Mouse (Mus musculus) thymus, adult 2 months (tissue): Measurements from ENCODE around the gene Ccdc151.
A peak's percentile ranks its signal among the peaks of the same experiment; 100 is the strongest.

Experiments
- CTCF ChIP-seq: fragments of 200-500 bp; IDR thresholded peaks from 2 replicates; pipeline ENCODE4 v1.5.1; 2012; ENCODE audit warnings: mild to moderate bottlenecking, control low read depth, low read length, moderate library complexity, borderline replicate concordance; ENCODE audit not compliant: control insufficient read depth, poor library complexity, insufficient read depth; ENCODE audit errors: extremely low read depth
- POLR2A ChIP-seq: fragments of 200-500 bp; IDR thresholded peaks from 2 replicates; pipeline ENCODE4 v1.6.1; 2012; ENCODE audit warnings: mild to moderate bottlenecking, low read length, control low read depth, moderate library complexity; ENCODE audit not compliant: control insufficient read depth, poor library complexity, insufficient read depth; ENCODE audit errors: extremely low read depth

DNA sequence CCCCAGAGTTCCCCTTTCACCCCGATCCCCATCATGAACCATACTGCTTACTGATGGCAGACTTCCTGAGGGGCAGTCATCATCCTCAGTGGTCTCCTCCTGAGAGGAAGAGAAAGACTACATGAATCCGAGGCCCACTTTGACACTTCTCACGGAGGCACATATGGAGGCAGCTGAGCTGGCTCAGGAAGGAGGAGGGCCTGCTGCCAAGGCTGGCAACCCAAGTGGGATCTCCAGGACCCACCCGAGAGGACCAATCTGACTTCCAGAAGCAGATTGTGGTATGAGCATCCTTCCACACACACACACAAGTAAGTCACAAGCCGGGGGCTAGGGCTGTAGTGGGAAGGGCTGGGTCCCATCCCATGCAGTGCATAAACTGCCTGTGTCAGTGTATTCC is 25.1 kb downstream of the Ccdc151 start:
- TF ChIP-seq CTCF (no peak), POLR2A (0 out of 2 replicates have a peak, but pooled peaks have one; percentile 20)
